Mouse (Mus musculus): ENCODE results near the gene Ift57. TPM values are rescaled to one million over a fixed set of nuclear protein-coding genes. Genes with fewer than 3 reads are reported as not detected.

Ift57 gene
- polyA plus RNA-seq, 1 experiment from 2014 or later = 85.4 TPM

DNA sequence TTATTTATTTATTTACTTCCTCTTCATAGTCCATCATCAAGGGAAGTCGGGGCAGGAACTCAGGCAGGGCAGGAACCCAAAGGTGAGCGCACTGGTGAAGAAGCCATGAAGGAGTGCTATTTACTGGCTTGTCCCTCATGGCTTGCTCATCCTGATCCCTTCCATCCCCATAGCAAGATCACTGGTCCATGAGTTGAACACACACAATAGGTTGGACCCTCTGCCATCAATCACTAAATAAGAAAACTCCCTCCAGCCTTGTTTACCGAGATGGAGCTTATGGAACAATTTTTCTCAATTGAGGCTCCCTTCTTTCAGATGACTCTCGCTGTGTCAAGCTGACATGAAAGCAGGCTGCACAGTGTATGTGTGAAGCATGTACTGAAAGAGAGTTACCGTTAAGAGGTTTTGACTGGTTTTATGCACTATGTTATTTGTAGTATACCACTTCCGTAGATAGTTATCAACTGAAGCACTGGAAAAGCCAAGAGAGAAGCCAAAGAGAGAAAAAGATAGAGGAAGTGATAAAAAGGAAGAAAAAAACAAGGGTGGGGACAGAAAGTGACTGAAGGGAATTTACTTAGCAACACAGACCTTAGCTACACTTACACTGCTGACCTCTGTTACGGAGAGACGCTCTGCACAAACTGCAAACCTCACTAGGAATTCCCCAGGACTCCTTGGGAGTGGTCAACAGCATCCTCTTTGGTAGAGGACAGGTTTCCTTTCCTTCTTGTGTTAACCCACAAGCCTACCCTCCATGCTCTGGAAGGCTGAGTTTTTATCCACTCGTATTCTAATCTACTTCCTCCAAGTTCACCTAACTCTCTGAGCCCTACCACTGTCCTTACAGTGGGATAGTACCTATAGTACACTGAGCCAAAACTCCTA lies 91.8 kb downstream of the Ift57 start:
- no peak for TF ChIP-seq CTCF (IDR thresholded peaks at IDR 0.05)
- peaks cover 3% of the 10 kb centered on the region for H3K27me3 ChIP-seq
- no peak for ATAC-seq
- in situ Hi-C loops (cut with MboI; ENCODE audit: low pct_unique_long_range_greater_than_20kb) = no loop called here
- POLR2A ChIA-PET = no interaction called here
- DNase-seq (ENCODE audit: low read depth, low spot score) = no peak
- CTCF ChIA-PET = no interaction called here

DNA sequence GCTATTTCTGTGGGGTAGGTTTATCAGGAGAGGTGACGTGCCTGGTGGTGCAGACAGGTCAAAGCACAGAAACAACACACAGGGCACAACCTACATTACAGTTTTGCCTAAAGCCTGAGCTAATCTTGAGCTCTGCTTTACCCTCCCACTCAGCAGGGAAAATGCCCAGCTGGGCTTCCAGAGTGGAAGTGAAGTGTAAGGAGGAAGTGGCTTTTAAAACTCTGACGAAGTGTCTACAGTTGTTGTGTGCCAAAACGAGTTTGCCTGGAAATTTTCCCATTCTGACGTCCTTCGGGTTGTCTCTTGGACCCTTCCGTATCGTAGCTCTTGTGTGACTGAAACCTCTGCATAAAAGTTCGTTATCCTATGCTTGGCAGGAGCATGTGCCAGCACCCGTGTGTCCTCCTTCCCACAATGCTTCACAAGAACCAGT lies 93.4 kb downstream of the Ift57 start:
- ChIA-PET POLR2A (interaction anchor here (0.5 kb wide), 1 partner anchor 24 kb away, joined by 3 read pairs; no protein-coding TSS in a partner anchor), CTCF (no interaction called here)
- ATAC-seq (no peak), DNase-seq (ENCODE audit: low read depth, low spot score) (no peak)
- in situ Hi-C loops (cut with MboI; ENCODE audit: low pct_unique_long_range_greater_than_20kb) = no loop called here
- no peak for TF ChIP-seq CTCF (IDR thresholded peaks at IDR 0.05)
- peaks cover 3% of the 10 kb centered on the region for H3K27me3 ChIP-seq

GRCm38 (mm10) chr16:49793596-49793995 lies 94.6 kb downstream of the Ift57 start:
- H3K27me3 ChIP-seq = peaks cover 3% of the 10 kb centered on the region
- TF ChIP-seq CTCF (IDR thresholded peaks at IDR 0.05) = no peak
- ATAC-seq (no peak), DNase-seq (ENCODE audit: low read depth, low spot score) (no peak)
- ChIA-PET POLR2A (no interaction called here), CTCF (interaction anchor here (1.9 to 2.2 kb wide), 2 partner anchors 8 to 10 kb away, joined by 4 to 5 read pairs; no protein-coding TSS in a partner anchor)
- in situ Hi-C loops (cut with MboI; ENCODE audit: low pct_unique_long_range_greater_than_20kb) = no loop called here

GRCm38 (mm10) chr16:49796271-49796670 lies 97.2 kb downstream of the Ift57 start:
- TF ChIP-seq CTCF (IDR thresholded peaks at IDR 0.05) = no peak
- CTCF ChIA-PET = no interaction called here
- POLR2A ChIA-PET = no interaction called here

DNA sequence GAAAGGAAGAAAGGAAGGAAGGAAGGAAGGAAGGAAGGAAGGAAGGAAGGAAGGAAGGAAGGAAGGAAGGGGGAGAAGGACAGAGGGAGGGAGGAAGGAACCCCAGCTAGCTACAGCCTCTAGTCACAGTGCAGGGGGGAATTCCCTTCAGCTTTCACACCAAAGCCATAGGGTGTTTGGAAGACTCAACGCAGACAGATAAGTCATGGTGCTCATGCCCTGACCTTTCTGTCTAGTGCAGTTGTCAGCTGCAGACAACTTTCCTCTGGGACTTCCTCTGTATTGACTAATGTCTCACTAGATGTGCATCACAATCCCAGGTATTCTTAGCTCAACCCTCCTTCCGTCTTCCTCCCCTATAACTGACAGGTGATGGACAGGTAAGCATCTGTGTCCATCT lies 97.9 kb downstream of the Ift57 start:
- CTCF ChIA-PET = interaction anchor here (1.4 kb wide), 1 partner anchor 27 kb away, joined by 3 read pairs; no protein-coding TSS in a partner anchor

More at GRCm38 (mm10) chr16:49796271-49796670, 97.2 kb downstream of the Ift57 start:
- in situ Hi-C loops (cut with MboI; ENCODE audit: low pct_unique_long_range_greater_than_20kb) = no loop called here
- DNase-seq (ENCODE audit: low read depth, low spot score) (no peak), ATAC-seq (no peak)
- H3K27me3 ChIP-seq = no peaks in the 10 kb centered on the region

DNA sequence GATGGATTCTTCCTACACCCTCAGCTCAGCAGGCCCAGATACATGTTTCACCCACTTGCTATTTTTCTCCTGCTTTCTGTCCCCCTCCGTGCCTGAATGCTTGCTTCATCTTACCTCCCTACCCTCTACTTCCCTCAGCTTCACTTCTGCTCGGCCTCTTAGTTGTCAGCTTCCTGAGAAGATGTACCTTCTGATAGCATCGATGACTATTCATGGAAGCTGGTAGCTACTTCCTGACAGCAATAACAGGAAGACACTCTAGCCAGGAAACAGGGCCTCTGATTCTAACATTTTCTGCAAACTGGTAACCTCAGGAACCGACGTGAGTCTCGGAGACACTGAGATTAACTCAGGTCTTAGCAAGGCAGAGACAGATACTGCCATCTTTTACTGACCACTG lies 99.8 kb downstream of the Ift57 start:
- DNase-seq (ENCODE audit: low read depth, low spot score) (no peak), ATAC-seq (no peak)
- TF ChIP-seq CTCF (IDR thresholded peaks at IDR 0.05) = no peak
- H3K27me3 ChIP-seq = no peaks in the 10 kb centered on the region
- in situ Hi-C loops (cut with MboI; ENCODE audit: low pct_unique_long_range_greater_than_20kb) = no loop called here
- ChIA-PET POLR2A (interaction anchor here (0.7 kb wide), 1 partner anchor 233 kb away, joined by 3 read pairs; no protein-coding TSS in a partner anchor), CTCF (interaction anchor here (1.6 kb wide), 1 partner anchor 10 kb away, joined by 3 read pairs; no protein-coding TSS in a partner anchor)

More for the DNA sequence above, 97.9 kb downstream of the Ift57 start:
- no peaks in the 10 kb centered on the region for H3K27me3 ChIP-seq
- DNase-seq (ENCODE audit: low read depth, low spot score) = no peak
- POLR2A ChIA-PET = no interaction called here
- ATAC-seq = no peak
- no peak for TF ChIP-seq CTCF (IDR thresholded peaks at IDR 0.05)
- in situ Hi-C loops (cut with MboI; ENCODE audit: low pct_unique_long_range_greater_than_20kb) = no loop called here

GRCm38 (mm10) chr16:49799597-49800561 lies 100.8 kb downstream of the Ift57 start, which contains the start of gene Cd47:
TSS of gene Cd47 (plus strand) at chr16:49800533.
- POLR2A ChIA-PET = no interaction called here
- no peaks in the 10 kb centered on the region for H3K27me3 ChIP-seq
- no peak for ATAC-seq
- TF ChIP-seq CTCF (IDR thresholded peaks at IDR 0.05) = no peak
- in situ Hi-C loops (cut with MboI; ENCODE audit: low pct_unique_long_range_greater_than_20kb) = no loop called here
- CTCF ChIA-PET = interaction anchor here (1.6 kb wide), 1 partner anchor 9 kb away, joined by 3 read pairs; no protein-coding TSS in a partner anchor
- no peak for DNase-seq (ENCODE audit: low read depth, low spot score)

DNA sequence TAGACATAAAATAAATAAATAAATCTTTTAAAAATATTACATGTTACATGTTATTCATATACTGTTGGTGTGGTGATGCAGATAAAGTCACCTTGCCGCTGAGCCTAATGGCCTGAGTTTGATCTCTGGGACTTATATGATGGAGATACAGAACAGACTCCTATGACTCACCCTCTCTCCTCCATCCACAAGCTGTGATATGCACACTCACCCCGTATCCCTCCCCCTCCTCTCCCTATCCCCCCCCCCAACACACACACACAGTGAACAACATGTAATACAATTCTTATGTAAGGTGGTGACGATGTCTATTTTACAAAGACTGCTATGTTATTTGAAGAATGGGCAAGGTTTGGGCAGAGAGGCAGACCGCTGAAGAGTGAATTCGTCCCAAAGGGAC lies 102.0 kb downstream of the Ift57 start:
- DNase-seq (ENCODE audit: low read depth, low spot score) = no peak
- no peak for ATAC-seq
- in situ Hi-C loops (cut with MboI; ENCODE audit: low pct_unique_long_range_greater_than_20kb) = no loop called here
- no peaks in the 10 kb centered on the region for H3K27me3 ChIP-seq
- CTCF ChIA-PET = no interaction called here
- POLR2A ChIA-PET = no interaction called here
- TF ChIP-seq CTCF (IDR thresholded peaks at IDR 0.05) = no peak

DNA sequence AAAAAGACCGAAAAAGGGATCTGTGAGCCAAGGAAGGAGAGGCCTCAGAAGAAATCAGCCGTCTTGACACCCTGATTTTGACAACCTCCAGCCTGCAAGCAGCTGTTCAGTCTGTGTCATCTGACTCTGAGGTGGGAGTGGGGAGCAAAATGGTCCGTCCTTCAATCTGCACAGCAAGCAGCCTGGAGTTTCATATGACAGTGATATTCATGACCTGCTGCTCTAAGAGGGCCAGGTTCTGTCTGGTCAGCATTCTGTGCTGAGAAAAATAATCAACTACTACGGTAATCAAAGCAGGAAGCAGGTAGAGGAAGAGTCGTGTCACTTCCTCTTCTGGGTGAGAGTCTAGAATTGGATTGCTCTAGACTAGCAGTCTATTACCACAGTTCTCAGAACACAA lies 102.4 kb downstream of the Ift57 start:
- TF ChIP-seq CTCF (IDR thresholded peaks at IDR 0.05) = no peak
- POLR2A ChIA-PET = no interaction called here
- no peaks in the 10 kb centered on the region for H3K27me3 ChIP-seq
- CTCF ChIA-PET = no interaction called here
- ATAC-seq = no peak
- no peak for DNase-seq (ENCODE audit: low read depth, low spot score)
- in situ Hi-C loops (cut with MboI; ENCODE audit: low pct_unique_long_range_greater_than_20kb) = no loop called here

DNA sequence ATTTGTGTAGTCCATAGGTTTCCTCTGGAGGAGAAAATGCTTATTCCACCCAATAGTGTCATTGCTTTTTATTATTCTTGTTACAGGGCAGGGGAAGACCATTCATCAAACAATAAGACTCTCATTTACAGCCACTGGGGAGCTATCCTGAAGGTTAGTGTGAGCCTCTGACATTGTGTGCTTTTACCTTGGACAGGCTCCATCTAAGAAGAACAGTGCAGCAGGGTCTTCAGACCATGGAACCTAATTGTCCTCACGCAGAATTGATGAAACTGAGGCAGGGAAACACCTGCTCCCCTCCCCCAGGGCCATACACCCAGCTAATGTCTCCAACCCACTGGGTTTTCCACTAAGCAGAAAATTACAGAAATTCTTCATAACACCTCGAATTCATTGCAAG lies 104.0 kb downstream of the Ift57 start:
- POLR2A ChIA-PET = no interaction called here
- no peak for DNase-seq (ENCODE audit: low read depth, low spot score)
- TF ChIP-seq CTCF (IDR thresholded peaks at IDR 0.05) = no peak
- CTCF ChIA-PET = interaction anchor here (1.3 kb wide), 1 partner anchor 9 kb away, joined by 4 read pairs; no protein-coding TSS in a partner anchor
- H3K27me3 ChIP-seq = no peaks in the 10 kb centered on the region
- in situ Hi-C loops (cut with MboI; ENCODE audit: low pct_unique_long_range_greater_than_20kb) = no loop called here
- ATAC-seq = no peak

Measured in Patski (cell line).